Mouse (Mus musculus) common myeloid progenitor, adult 5-6 weeks (primary cell): ENCODE measurements at regions not wholly inside any gene's neighbourhood (a gene's known extent, or its start where the extent isn't known, plus 50 kb on each side); places are given as distances from the start of the nearest gene placed in this dataset.

ENCODE experiments used
- ATAC-seq: replicated peaks from 2 replicates; pipeline ENCODE4 v1.8.0; 2016; ENCODE audit warnings: low read depth, mild to moderate bottlenecking, moderate TSS enrichment, inconsistent platforms; ENCODE audit not compliant: poor library complexity, severe bottlenecking

DNA sequence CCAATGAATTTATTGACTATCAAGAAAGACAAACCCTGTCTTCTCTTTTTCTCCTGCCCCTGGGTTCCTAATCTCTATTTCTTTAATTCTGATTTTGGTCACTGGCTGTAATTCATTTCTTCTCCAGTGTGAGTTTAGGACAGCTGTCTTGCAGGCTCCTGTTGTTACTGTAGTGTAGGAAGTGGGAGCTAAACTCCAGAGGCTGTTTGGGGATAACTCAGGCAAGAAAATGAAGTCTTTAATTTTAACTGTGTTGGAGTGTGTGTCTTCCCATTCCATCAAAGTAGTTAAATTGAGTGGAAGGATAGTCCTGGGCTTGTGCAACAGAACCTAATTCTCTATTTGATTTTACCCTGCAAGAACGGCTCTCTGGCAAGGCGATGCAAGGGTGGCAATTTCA lies 381.0 kb downstream of the Igsf11 start:
- ATAC-seq = no peak

- no peak for ATAC-seq
Measured at GRCm38 (mm10) chr16:39284484-39284883, 392.0 kb downstream of the Igsf11 start.

DNA sequence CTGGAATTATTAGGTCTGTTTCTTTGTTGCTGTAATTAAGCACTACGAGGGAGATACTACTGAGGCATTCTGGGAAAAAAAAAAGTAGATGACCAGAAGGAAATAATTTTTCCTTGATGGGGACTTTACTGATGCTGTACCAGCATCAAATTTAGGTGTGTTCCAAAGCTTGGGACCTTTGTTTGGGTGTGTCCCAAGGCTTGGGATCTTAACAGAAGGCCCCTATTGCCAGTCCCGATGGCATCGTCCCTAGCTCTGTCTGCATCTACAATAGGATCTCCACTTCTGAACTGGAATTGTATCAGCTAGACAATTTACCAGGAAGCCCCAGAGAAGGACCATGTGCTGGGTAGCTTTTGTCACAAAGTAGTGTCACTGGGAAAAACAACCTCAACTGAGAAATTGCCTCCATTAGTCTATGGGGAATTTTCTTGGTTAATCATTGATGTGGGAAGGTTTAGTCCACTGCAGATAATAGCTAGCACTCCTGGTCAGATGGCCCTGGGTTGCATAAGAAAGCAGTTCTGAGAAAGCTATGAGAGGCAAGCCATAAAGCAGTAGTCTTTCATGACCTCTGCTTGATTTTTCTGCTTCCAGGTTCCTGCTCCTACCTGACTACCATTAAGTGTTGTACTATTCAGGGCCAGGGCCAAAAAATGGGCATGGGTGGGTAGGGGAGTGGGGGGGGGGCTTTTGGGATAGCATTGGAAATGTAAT lies 392.7 kb downstream of the Igsf11 start:
- no peak for ATAC-seq

- no peak for ATAC-seq
Measured at GRCm38 (mm10) chr16:39286797-39287565, 394.5 kb downstream of the Igsf11 start.

- no peak for ATAC-seq
Measured at GRCm38 (mm10) chr16:39298856-39299255, 406.4 kb downstream of the Igsf11 start.

GRCm38 (mm10) chr16:39302902-39303361 lies 410.5 kb downstream of the Igsf11 start:
- no peak for ATAC-seq

DNA sequence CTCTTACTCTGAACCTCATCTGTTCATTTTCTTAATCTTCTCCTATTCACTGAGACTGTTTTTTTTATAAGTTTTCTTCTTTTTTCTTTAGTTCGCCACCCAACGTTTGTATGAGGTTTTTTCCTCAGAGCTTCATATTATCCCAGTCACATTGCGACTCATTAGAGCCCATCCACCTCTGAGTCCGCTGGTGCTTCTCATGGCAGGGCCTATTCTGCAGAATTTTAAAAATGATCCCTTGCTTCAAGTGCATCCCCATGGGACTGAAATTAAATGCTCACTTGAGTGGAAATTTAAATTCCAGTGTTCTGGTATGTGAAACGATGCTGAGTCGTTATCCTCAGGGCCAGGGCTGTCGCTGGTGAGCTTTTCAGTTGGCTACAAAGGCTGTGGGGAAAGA lies 410.9 kb downstream of the Igsf11 start:
- ATAC-seq = no peak

- no peak for ATAC-seq
Measured at GRCm38 (mm10) chr16:39307951-39308350, 415.5 kb downstream of the Igsf11 start.

DNA sequence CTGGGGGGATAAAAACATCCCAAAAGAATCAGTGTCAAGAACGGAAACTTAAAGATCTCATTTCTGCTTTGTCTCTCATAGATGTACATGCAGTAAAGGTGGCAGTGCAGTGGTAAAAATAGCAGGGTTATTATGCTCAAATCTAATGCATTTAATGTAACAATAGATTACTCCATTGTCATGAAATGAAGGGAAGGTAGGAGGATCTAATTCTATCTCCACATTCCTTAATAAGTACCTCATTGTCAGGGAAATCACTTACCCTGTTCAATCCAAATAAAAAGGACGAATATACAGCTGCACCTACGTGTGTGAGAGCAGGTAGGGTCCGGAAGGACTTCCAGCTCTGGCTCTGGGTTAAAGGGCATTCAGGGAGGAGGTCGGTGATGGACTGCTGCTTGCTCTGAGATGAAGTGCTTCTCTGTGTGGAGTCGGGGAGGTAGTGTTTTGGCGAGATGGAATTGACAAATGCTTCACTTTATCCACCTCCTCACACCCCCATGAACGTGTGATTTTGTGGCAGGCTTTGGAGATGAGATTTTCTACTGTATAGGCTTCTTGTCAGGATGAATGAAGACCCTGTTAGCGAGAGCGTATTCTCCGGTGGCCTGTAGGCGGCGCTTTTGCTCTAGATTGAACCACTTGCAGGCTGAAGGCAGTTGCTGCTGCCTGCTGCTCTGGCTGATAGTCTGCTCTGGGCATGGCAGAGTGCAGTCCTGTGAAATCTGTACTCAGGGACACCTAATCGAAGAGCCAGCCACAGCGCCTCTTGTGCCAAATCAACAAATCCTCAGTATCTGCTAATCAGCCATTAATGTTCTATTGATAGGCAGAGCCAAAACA lies 424.5 kb downstream of the Igsf11 start:
- no peak for ATAC-seq

DNA sequence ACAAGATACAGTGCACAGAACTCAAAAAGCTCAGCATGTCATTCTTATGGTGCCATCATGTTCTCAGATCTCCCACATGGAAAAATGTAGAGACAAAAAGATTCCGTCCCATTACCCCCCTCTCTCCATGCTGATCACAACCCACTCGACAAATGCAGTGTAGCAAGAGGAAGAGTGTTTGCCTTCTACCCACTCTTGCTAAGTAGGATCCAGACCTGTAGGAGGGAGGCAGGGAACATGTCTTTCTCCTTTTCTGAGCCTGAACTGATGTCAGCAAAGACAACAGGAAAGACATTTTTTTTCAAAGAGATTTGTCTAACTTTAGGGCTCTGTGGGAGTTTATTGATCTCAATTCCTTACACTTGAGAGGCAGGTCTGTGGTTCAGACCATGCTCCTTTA lies 433.2 kb downstream of the Igsf11 start:
- no peak for ATAC-seq

- no peak for ATAC-seq
Measured at GRCm38 (mm10) chr16:39363657-39364056, 471.2 kb downstream of the Igsf11 start.

- no peak for ATAC-seq
Measured at GRCm38 (mm10) chr16:39368276-39368675, 475.8 kb downstream of the Igsf11 start.

DNA sequence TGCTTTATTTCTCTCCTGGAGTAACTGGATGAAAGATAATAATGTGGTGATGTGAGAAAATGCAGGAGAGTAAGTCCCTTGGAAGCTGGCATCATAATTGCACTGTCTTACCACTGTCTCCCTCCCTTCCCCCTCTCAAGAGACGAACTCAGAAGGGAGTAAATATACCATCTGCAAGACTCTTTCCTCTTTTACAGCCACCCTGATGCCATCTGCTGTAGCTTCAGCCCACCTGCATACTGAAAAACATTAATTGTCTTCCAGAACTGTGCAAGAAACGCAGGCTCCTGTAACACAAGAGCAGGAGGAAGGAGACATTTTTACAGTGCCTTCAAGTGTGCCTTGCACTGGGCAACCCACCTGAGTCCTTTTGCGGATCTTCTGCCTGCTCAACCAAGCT lies 482.1 kb downstream of the Igsf11 start:
- ATAC-seq = no peak

- no peak for ATAC-seq
Measured at GRCm38 (mm10) chr16:39379959-39380358, 487.5 kb downstream of the Igsf11 start.

- ATAC-seq = no peak
Measured at GRCm38 (mm10) chr16:39389943-39390342, 497.5 kb downstream of the Igsf11 start.

GRCm38 (mm10) chr16:39390626-39391025 lies 498.2 kb downstream of the Igsf11 start:
- no peak for ATAC-seq

- ATAC-seq = no peak
Measured at GRCm38 (mm10) chr16:39402101-39402749, 509.8 kb downstream of the Igsf11 start.

- no peak for ATAC-seq
Measured at GRCm38 (mm10) chr16:39431581-39431980, 539.1 kb downstream of the Igsf11 start.

DNA sequence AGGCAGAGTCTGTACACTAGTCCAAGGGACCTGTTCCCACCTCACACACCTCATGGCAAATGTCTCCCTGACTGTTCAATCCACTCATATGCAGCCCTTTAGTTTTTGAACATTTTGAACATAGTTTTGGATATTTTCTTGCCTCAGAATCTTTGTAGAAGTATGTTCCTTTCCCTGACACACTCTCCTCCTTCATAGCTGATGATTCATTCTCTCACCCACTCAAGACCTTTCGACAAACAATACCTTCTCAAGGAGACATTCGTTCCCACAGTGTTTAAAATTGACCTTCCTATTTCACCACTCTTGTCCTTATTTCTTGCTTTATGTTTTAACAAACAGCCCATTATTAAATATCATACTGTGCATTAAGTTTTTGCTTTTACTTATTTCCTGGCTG lies 538.4 kb upstream of the Lsamp start:
- ATAC-seq = no peak
